Mouse (Mus musculus): ENCODE data around the gene Ftl1. TPM values are rescaled to one million over a fixed set of nuclear protein-coding genes. Genes with fewer than 3 reads are reported as not detected.

The Ftl1 gene
- polyA plus RNA-seq, 1 experiment: 2,491 TPM

DNA sequence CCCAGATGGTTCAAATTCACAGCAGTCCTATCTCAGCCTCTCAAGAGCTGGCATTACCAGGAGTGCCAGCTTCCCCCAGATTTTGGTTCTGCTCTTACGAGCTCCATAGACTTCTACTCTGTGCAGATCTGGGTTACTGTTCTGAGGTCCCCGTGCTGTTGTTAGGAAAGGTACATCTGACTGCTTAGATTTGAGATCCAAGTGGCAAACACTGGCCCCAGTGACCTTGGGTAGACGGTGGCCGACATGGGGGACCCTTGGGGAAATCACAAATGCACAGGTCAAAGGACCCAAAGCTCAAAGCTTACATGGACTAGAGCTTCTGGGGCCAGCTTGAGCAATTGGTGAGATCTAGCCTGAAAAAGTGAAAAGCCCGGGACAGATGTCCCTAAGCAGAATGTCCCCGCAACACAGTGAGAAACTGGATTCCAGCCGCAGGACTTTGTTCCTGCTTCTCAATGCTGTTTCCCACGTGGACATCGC, 2.9 kb downstream of the Ftl1 start:
- Histone ChIP-seq H3K36me3 (ENCODE audit: control insufficient read depth, insufficient read depth, low read length) (peaks cover 11% of the 10 kb centered on the region), H3K4me1 (replicated peaks; ENCODE audit: control insufficient read depth, insufficient read depth, low read length) (peaks cover 20% of the 10 kb centered on the region), H3K27ac (ENCODE audit: control insufficient read depth, insufficient read depth, low read length) (no peak overlapping the region), H3K27me3 (ENCODE audit: control insufficient read depth, insufficient read depth, low read length) (no peaks in the 10 kb centered on the region), H3K4me3 (ENCODE audit: control insufficient read depth, insufficient read depth, low read length) (no peak overlapping the region)
- DNase-seq: no peak
- WGBS: 76% methylated on average over 9 of the region's 9 CpGs
- TF ChIP-seq CTCF (IDR thresholded peaks at IDR 0.05; ENCODE audit: borderline replicate concordance, control insufficient read depth, extremely low read depth, insufficient read depth, low read length, poor library complexity) (no peak), POLR2A (IDR thresholded peaks at IDR 0.05; ENCODE audit: control insufficient read depth, extremely low read depth, insufficient read depth, low read length, poor library complexity) (no peak)

DNA sequence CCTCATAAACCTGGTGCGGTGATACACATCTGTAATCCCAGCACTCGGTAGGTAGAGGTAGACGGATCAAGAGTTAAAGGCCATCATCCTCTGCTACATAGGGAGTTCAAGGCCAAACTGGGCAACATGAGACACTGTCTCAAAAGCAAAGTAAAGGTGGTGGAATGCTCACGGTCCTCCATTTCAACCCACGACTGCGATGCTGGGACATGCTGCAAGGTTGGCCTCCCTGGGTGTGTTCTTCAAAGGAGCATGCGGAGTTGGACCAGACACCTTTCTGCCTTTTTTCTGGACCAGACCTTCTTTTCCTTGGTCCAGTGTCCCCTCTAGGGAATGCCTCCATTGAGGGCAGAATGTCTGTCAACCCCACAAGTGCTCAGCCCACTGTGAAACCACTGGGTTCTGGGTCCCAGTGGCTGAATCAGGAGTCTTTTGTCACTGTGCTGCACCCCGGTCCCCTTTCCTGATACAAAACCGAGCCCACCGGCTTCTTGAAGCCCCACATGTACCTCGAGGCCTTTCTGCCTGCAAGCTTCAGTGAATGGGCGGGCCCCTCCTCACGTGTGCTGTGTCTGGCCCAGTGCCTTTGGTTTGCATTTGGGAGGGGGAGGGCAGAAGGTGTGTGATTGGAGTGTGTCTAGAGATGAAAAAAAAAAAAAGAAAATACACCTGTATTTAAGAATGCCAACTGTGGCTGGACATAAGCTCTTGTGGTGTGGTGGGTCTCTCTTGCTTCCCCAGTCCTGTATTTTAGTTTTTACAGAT, 3.6 kb downstream of the Ftl1 start:
- no peak for TF ChIP-seq POLR2A (IDR thresholded peaks at IDR 0.05; ENCODE audit: control insufficient read depth, extremely low read depth, insufficient read depth, low read length, poor library complexity)
- no peak for TF ChIP-seq CTCF (IDR thresholded peaks at IDR 0.05; ENCODE audit: borderline replicate concordance, control insufficient read depth, extremely low read depth, insufficient read depth, low read length, poor library complexity)
- Histone ChIP-seq H3K27me3 (ENCODE audit: control insufficient read depth, insufficient read depth, low read length) (no peaks in the 10 kb centered on the region), H3K27ac (ENCODE audit: control insufficient read depth, insufficient read depth, low read length) (no peak overlapping the region), H3K4me3 (ENCODE audit: control insufficient read depth, insufficient read depth, low read length) (no peak overlapping the region), H3K4me1 (replicated peaks; ENCODE audit: control insufficient read depth, insufficient read depth, low read length) (peaks cover 22% of the 10 kb centered on the region), H3K36me3 (ENCODE audit: control insufficient read depth, insufficient read depth, low read length) (peaks cover 11% of the 10 kb centered on the region)
- DNase-seq: no peak
- WGBS: 88% methylated on average over 13 of the region's 13 CpGs

GRCm38 (mm10) chr7:45454971-45455370, 4.7 kb downstream of the Ftl1 start:
- H3K4me3 ChIP-seq (ENCODE audit: control insufficient read depth, insufficient read depth, low read length): no peak overlapping the region
- H3K4me1 ChIP-seq (replicated peaks; ENCODE audit: control insufficient read depth, insufficient read depth, low read length): peaks cover 13% of the 10 kb centered on the region
- no peak overlapping the region for H3K27ac ChIP-seq (ENCODE audit: control insufficient read depth, insufficient read depth, low read length)
- no peak for DNase-seq
- 95% methylated on average over 15 of the region's 15 CpGs for WGBS
- H3K27me3 ChIP-seq (ENCODE audit: control insufficient read depth, insufficient read depth, low read length): no peaks in the 10 kb centered on the region
- H3K36me3 ChIP-seq (ENCODE audit: control insufficient read depth, insufficient read depth, low read length): peaks cover 11% of the 10 kb centered on the region
- TF ChIP-seq CTCF (IDR thresholded peaks at IDR 0.05; ENCODE audit: borderline replicate concordance, control insufficient read depth, extremely low read depth, insufficient read depth, low read length, poor library complexity): no peak
- no peak for TF ChIP-seq POLR2A (IDR thresholded peaks at IDR 0.05; ENCODE audit: control insufficient read depth, extremely low read depth, insufficient read depth, low read length, poor library complexity)

DNA sequence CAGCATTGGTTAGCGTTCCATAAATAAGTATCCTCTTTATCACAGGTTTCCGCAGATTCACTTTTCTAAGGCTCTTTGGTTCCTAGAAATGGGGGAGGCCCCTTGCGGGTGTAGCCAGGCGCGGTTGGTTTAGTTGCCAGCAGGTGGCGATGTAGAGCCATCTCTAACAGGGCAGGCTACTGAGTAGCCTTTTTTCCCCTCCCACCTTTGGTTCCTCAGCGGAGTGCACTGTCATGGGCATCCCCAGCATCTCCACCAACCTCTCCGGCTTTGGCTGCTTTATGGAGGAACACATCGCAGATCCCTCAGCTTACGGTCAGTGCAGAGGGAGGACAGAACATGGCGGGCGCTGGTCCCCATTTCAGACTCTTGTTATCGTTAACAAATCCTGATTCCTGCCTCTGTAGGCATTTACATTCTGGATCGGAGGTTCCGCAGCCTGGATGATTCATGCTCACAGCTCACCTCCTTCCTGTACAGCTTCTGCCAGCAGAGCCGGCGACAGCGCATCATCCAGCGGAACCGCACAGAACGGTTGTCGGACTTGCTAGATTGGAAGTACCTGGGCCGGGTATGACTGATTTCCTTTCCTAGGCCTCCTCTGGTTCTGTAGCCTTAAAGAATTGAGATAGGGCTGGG, 8.2 kb downstream of the Ftl1 start:
- H3K27me3 ChIP-seq (ENCODE audit: control insufficient read depth, insufficient read depth, low read length): no peaks in the 10 kb centered on the region
- TF ChIP-seq POLR2A (IDR thresholded peaks at IDR 0.05; ENCODE audit: control insufficient read depth, extremely low read depth, insufficient read depth, low read length, poor library complexity): no peak
- peak; percentile 90 for TF ChIP-seq CTCF (IDR thresholded peaks at IDR 0.05; ENCODE audit: borderline replicate concordance, control insufficient read depth, extremely low read depth, insufficient read depth, low read length, poor library complexity)
- no peak overlapping the region for H3K27ac ChIP-seq (ENCODE audit: control insufficient read depth, insufficient read depth, low read length)
- 63% methylated on average over 23 of the region's 23 CpGs for WGBS
- no peaks in the 10 kb centered on the region for H3K36me3 ChIP-seq (ENCODE audit: control insufficient read depth, insufficient read depth, low read length)
- no peak overlapping the region for H3K4me3 ChIP-seq (ENCODE audit: control insufficient read depth, insufficient read depth, low read length)
- peak; percentile 83 for DNase-seq
- H3K4me1 ChIP-seq (replicated peaks; ENCODE audit: control insufficient read depth, insufficient read depth, low read length): peaks cover 2% of the 10 kb centered on the region; the same call in 1 of the 2 replicates

DNA sequence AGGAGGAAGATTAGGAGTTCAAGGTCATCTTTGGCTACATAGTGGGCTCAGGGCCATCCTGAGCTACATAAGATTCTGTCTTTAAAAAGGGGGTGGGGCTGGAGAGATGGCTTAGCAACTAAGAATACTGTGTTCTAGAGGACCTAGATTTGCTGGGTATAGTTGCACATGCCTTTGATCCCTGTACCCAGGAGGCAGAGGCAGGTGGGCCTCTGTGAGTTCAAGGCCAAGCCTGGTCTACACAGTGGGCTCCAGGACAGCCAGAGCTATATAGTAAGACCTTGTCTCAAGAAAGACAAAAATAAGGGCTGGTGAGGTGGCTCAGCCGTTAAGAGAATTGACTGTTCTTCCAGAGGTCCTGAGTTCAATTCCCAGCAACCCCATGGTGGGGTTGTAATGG, 9.7 kb downstream of the Ftl1 start:
- H3K27ac ChIP-seq (ENCODE audit: control insufficient read depth, insufficient read depth, low read length): no peak overlapping the region
- no peak for DNase-seq
- WGBS: 100% methylated on average over 1 of the region's 1 CpGs
- no peak overlapping the region for H3K4me3 ChIP-seq (ENCODE audit: control insufficient read depth, insufficient read depth, low read length)
- peaks cover 2% of the 10 kb centered on the region; the same call in 1 of the 2 replicates for H3K4me1 ChIP-seq (replicated peaks; ENCODE audit: control insufficient read depth, insufficient read depth, low read length)
- no peaks in the 10 kb centered on the region for H3K27me3 ChIP-seq (ENCODE audit: control insufficient read depth, insufficient read depth, low read length)
- H3K36me3 ChIP-seq (ENCODE audit: control insufficient read depth, insufficient read depth, low read length): no peaks in the 10 kb centered on the region
- TF ChIP-seq POLR2A (IDR thresholded peaks at IDR 0.05; ENCODE audit: control insufficient read depth, extremely low read depth, insufficient read depth, low read length, poor library complexity): no peak

GRCm38 (mm10) chr7:45447325-45447990, 12.2 kb downstream of the Ftl1 start:
- WGBS: 57% methylated on average over 11 of the region's 11 CpGs
- no peak for DNase-seq
- no peaks in the 10 kb centered on the region for H3K36me3 ChIP-seq (ENCODE audit: control insufficient read depth, insufficient read depth, low read length)

More at GRCm38 (mm10) chr7:45447325-45447990, 12.2 kb downstream of the Ftl1 start:
- Histone ChIP-seq H3K4me1 (replicated peaks; ENCODE audit: control insufficient read depth, insufficient read depth, low read length) (peaks cover 2% of the 10 kb centered on the region; the same call in 1 of the 2 replicates), H3K27ac (ENCODE audit: control insufficient read depth, insufficient read depth, low read length) (no peak overlapping the region), H3K27me3 (ENCODE audit: control insufficient read depth, insufficient read depth, low read length) (no peaks in the 10 kb centered on the region), H3K4me3 (ENCODE audit: control insufficient read depth, insufficient read depth, low read length) (no peak overlapping the region)
- TF ChIP-seq POLR2A (IDR thresholded peaks at IDR 0.05; ENCODE audit: control insufficient read depth, extremely low read depth, insufficient read depth, low read length, poor library complexity): no peak
- peak; percentile 44; the same call in 1 of the 2 replicates for TF ChIP-seq CTCF (IDR thresholded peaks at IDR 0.05; ENCODE audit: borderline replicate concordance, control insufficient read depth, extremely low read depth, insufficient read depth, low read length, poor library complexity)
